Mouse (Mus musculus) embryonic facial prominence, embryonic 10.5 days (tissue): ENCODE data around the gene Cdk1. TPM values are rescaled to one million over a fixed set of nuclear protein-coding genes. Genes with fewer than 3 reads are reported as not detected.
"Not testable (repeated sequence)": the region's sequence is repeated elsewhere in the genome, so short reads cannot be mapped to it uniquely, and the experiment has no call there.

ENCODE experiments used
- DNase-seq: peaks from one replicate; pipeline ENCODE4 v3.0.0-alpha.2; 2017; ENCODE audit warnings: low spot score
- H3K27ac ChIP-seq: fragments of 300-500 bp; sonication (generic); replicated peaks from 2 replicates; pipeline ENCODE4 v1.5.1; 2016; ENCODE audit warnings: mild to moderate bottlenecking
- H3K27me3 ChIP-seq: fragments of 300-500 bp; sonication (generic); replicated peaks from 2 replicates; pipeline ENCODE4 v1.6.1; 2016; ENCODE audit warnings: low read depth, mild to moderate bottlenecking; ENCODE audit not compliant: poor library complexity, severe bottlenecking
- H3K36me3 ChIP-seq: fragments of 300-500 bp; sonication (generic); replicated peaks from 2 replicates; pipeline ENCODE4 v1.6.1; 2016; ENCODE audit warnings: mild to moderate bottlenecking, moderate library complexity
- H3K4me1 ChIP-seq: fragments of 300-500 bp; sonication (generic); 2 replicates; pipeline ENCODE4 v1.6.1; 2016
- H3K4me3 ChIP-seq: fragments of 300-500 bp; sonication (generic); 2 replicates; pipeline ENCODE4 v1.5.1; 2016; ENCODE audit warnings: mild to moderate bottlenecking, moderate library complexity
- H3K9me3 ChIP-seq: fragments of 300-500 bp; sonication (generic); 2 replicates; pipeline ENCODE4 v1.6.1; 2016; ENCODE audit warnings: mild to moderate bottlenecking
- WGBS: fragments of 180-500 bp; shearing (Covaris S2); methylation state at CpG from one replicate; pipeline ENCODE4 v1.1.7; 2016; 5-methylcytosine and 5-hydroxymethylcytosine counted together
- polyA plus RNA-seq: library from polyadenylated mRNA; unstranded; fragments of >200 nt; fragmentation: Nextera tagmentation; extraction: Ambion mirVana; gene quantifications from 2 replicates; pipeline ENCODE4 v1.2.1, GENCODE M21; 2016

Gene Cdk1
- polyA plus RNA-seq, 1 experiment from 2014 or later, result 534 TPM

DNA sequence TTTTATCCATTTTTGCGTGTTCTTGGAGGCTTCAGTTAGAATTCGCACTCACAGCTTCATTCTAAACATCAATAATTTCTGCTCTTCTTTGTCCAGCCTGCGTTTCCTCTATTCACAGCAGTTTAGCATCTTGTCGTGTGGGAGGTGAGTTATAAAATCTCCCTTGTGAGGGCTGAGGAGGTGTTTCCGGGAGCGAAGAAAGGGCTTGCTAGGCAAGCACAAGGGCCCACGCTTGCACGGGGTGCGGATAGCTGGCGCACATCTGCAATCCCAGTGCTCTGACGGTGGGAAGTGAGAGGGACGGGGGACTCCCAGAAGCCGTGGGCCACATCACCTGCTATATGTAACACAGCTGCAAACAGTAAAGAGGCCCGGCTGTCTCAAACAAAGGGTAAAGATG is 19.3 kb upstream of the Cdk1 start:
- 89% methylated on average over 14 of the region's 14 CpGs for WGBS
- no peak for DNase-seq
- H3K4me3 ChIP-seq, result no peak overlapping the region
- no peak overlapping the region for H3K27ac ChIP-seq
- no peaks in the 10 kb centered on the region for H3K36me3 ChIP-seq
- no peaks in the 10 kb centered on the region for H3K9me3 ChIP-seq
- H3K4me1 ChIP-seq, result peaks cover 5% of the 10 kb centered on the region; the same call in 1 of the 2 replicates
- H3K27me3 ChIP-seq, result no peaks in the 10 kb centered on the region

- Histone ChIP-seq H3K27ac (no peak overlapping the region), H3K4me1 (peaks cover 5% of the 10 kb centered on the region; the same call in 1 of the 2 replicates), H3K4me3 (no peak overlapping the region), H3K9me3 (no peaks in the 10 kb centered on the region), H3K36me3 (no peaks in the 10 kb centered on the region), H3K27me3 (no peaks in the 10 kb centered on the region)
- WGBS, result 17% methylated on average over 10 of the region's 10 CpGs
- peak; percentile 74 for DNase-seq
Observed at GRCm38 (mm10) chr10:69371441-69371840, 18.7 kb upstream of the Cdk1 start.

GRCm38 (mm10) chr10:69369321-69369720 is 16.6 kb upstream of the Cdk1 start:
- Histone ChIP-seq H3K4me3 (no peak overlapping the region), H3K36me3 (no peaks in the 10 kb centered on the region), H3K27ac (no peak overlapping the region), H3K4me1 (peaks cover 5% of the 10 kb centered on the region; the same call in 1 of the 2 replicates), H3K27me3 (no peaks in the 10 kb centered on the region), H3K9me3 (no peaks in the 10 kb centered on the region)
- WGBS, result 85% methylated on average over 6 of the region's 6 CpGs
- DNase-seq, result no peak

DNA sequence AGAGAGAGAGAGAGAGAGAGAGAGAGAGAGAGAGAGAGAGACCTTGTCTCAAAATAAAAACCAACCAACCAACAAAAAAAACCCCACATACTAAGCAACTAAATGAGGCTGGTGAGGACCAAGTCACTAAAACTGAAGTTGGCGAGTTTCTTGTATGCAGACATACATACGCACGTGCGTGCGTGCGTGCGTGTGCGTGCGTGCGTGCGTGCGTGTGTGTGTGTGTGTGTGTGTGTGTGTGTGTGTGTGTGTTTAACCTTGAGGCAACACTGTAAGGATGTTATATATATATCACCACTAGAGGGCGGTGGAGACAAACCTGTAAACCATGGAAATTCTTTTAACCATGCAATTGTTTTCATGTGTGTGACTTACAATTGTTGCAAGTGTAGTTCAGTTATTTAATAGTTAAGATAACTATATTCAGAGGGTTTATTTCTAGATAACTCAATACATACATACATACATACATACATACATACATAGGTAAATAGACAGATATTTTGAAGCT is 14.2 kb upstream of the Cdk1 start:
- DNase-seq, result no peak
- H3K4me3 ChIP-seq, result no peak overlapping the region
- H3K27ac ChIP-seq, result no peak overlapping the region
- H3K27me3 ChIP-seq, result no peaks in the 10 kb centered on the region
- H3K9me3 ChIP-seq, result no peaks in the 10 kb centered on the region
- WGBS, result 82% methylated on average over 13 of the region's 13 CpGs
- H3K4me1 ChIP-seq, result peaks cover 5% of the 10 kb centered on the region; the same call in 1 of the 2 replicates
- no peaks in the 10 kb centered on the region for H3K36me3 ChIP-seq

GRCm38 (mm10) chr10:69366208-69366607 is 13.5 kb upstream of the Cdk1 start:
- H3K27me3 ChIP-seq, result no peaks in the 10 kb centered on the region
- H3K4me1 ChIP-seq, result peaks cover 5% of the 10 kb centered on the region; the same call in 1 of the 2 replicates
- H3K36me3 ChIP-seq, result no peaks in the 10 kb centered on the region
- 84% methylated on average over 11 of the region's 11 CpGs for WGBS
- H3K27ac ChIP-seq, result no peak overlapping the region
- no peak overlapping the region for H3K4me3 ChIP-seq
- no peaks in the 10 kb centered on the region for H3K9me3 ChIP-seq
- no peak for DNase-seq

- peaks cover 7% of the 10 kb centered on the region; the same call in 1 of the 2 replicates for H3K9me3 ChIP-seq
- H3K27ac ChIP-seq, result no peak overlapping the region
- WGBS, result 78% methylated on average over 1 of the region's 1 CpGs
- H3K36me3 ChIP-seq, result no peaks in the 10 kb centered on the region
- no peak for DNase-seq
- H3K27me3 ChIP-seq, result no peaks in the 10 kb centered on the region
- H3K4me3 ChIP-seq, result no peak overlapping the region
- no peaks in the 10 kb centered on the region for H3K4me1 ChIP-seq
Observed at GRCm38 (mm10) chr10:69359666-69360065, 6.9 kb upstream of the Cdk1 start.

DNA sequence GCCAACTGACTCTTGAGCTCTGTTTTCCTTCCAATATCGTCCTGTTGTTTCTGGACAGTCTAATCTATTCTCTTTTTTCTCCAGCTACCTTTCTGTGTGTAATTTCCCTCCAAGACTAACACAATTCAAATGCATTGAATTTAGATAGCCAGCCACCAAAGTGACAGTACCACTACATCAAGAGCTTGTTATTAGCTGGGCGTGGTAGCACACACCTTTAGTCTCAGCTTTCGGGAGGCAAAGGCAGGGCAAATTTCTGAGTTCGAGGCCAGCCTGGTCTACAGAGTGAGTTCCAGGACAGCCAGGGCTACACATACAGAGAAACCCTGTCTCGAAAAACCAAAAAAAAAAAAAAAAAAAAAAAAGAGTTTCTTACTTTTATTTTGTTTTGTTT is 345 bp upstream of the Cdk1 start:
- Histone ChIP-seq H3K4me3 (peak overlapping the region; percentile 92), H3K4me1 (peaks cover 36% of the 10 kb centered on the region), H3K36me3 (peaks cover 32% of the 10 kb centered on the region), H3K27ac (peak overlapping the region; percentile 99)
- not testable (repeated sequence) for DNase-seq, H3K27me3 ChIP-seq, H3K9me3 ChIP-seq
- 44% methylated on average over 5 of the region's 5 CpGs for WGBS

GRCm38 (mm10) chr10:69351842-69352211 is 911 bp downstream of the Cdk1 start:
- DNase-seq, result peak; percentile 33
- Histone ChIP-seq H3K36me3 (peaks cover 45% of the 10 kb centered on the region), H3K4me1 (peaks cover 42% of the 10 kb centered on the region), H3K27ac (peak overlapping the region; percentile 99), H3K9me3 (no peaks in the 10 kb centered on the region), H3K4me3 (peak overlapping the region; percentile 92), H3K27me3 (no peaks in the 10 kb centered on the region)
- under 1% methylated on average over 11 of the region's 11 CpGs for WGBS

DNA sequence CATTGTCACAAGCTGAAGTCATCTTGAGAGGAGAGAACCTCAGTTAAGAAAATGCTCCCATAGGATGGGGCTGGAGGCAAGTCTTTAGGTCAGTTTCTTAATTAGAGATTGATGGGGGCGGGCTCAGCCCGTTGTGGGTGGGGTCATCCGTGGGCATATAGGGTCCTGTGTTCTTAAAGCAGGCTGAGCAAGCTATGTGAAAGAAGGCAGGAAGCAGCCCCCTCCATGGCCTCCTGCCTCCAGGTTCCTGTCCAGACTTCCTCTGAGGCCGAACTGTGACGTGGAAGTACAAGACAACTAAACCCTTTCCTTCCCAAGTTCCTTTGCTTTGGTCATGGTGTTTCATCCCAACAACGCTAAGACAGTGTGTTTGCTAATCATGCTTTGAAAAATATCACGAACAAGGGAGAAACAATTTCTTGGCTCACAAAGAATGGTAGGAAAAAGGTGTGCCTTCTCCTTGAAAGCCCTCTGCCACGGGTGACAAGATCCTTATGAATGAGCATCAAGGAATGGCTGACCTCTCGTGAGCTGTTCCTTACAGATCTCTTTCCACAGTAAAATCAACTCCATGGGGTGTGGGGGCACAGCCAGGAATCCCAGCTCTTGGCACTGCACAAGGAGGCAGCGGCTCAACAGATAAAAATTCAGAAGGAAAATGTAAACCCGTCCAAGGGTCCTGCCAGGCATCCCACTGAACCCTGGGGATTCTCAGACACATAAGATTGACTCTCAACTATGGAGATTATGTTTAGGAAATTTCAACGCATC is 1.5 kb downstream of the Cdk1 start:
- peak; percentile 51 for DNase-seq
- no peaks in the 10 kb centered on the region for H3K27me3 ChIP-seq
- 22% methylated on average over 12 of the region's 12 CpGs for WGBS
- H3K9me3 ChIP-seq, result no peaks in the 10 kb centered on the region
- peaks cover 42% of the 10 kb centered on the region for H3K4me1 ChIP-seq
- peak overlapping the region; percentile 99 for H3K27ac ChIP-seq
- H3K36me3 ChIP-seq, result peaks cover 51% of the 10 kb centered on the region
- peak overlapping the region; percentile 92 for H3K4me3 ChIP-seq

DNA sequence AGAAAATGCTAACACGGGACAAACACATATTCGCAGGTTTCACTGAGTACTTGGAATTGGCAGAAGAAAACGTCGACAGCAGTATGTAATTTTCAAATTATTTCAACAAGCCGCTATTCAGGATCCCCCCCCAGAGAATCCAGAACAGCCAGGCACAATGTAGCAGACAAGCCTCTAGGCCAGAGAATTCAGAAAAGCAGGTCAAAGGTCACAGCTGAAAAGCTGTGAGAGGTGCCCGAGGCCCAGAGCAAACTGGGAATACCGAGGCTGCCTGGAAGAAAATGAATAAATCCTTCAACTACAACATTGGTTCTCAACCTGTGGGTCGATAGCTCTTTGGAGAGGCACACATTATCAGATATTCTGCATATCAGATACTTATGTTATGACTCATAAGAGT is 4.5 kb downstream of the Cdk1 start:
- Histone ChIP-seq H3K9me3 (no peaks in the 10 kb centered on the region), H3K27ac (no peak overlapping the region), H3K27me3 (no peaks in the 10 kb centered on the region), H3K4me1 (peaks cover 42% of the 10 kb centered on the region), H3K36me3 (peaks cover 81% of the 10 kb centered on the region), H3K4me3 (peak overlapping the region; percentile 31; the same call in 1 of the 2 replicates)
- WGBS, result 49% methylated on average over 8 of the region's 8 CpGs
- DNase-seq, result peak; percentile 30

DNA sequence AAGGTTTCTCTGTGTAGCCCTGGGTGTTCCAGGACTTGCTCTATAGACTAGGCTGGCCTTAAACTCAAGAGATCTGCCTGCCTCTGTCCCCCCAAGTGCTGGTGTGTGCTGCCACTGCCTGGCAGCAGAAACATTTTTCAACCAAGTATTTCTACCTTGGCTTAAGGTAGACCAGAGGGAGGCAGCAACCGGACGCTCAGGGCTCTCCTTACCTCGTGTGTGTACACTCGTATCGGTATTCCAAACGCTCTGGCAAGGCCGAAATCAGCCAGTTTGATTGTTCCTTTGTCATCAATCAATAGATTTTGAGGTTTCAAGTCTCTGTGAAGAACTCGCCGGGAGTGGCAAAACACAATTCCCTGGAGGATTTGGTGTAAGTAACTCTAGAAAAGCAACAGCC is 10.4 kb downstream of the Cdk1 start:
- no peak overlapping the region for H3K4me3 ChIP-seq
- 92% methylated on average over 9 of the region's 9 CpGs for WGBS
- no peak overlapping the region for H3K27ac ChIP-seq
- no peak for DNase-seq
- no peaks in the 10 kb centered on the region for H3K4me1 ChIP-seq
- H3K36me3 ChIP-seq, result peaks cover 100% of the 10 kb centered on the region
- no peaks in the 10 kb centered on the region for H3K9me3 ChIP-seq
- no peaks in the 10 kb centered on the region for H3K27me3 ChIP-seq

GRCm38 (mm10) chr10:69341570-69342227 is 11.0 kb downstream of the Cdk1 start:
- H3K27me3 ChIP-seq, result no peaks in the 10 kb centered on the region
- H3K27ac ChIP-seq, result no peak overlapping the region
- no peaks in the 10 kb centered on the region for H3K9me3 ChIP-seq
- no peak overlapping the region for H3K4me3 ChIP-seq
- H3K36me3 ChIP-seq, result peaks cover 100% of the 10 kb centered on the region
- DNase-seq, result no peak
- 84% methylated on average over 6 of the region's 6 CpGs for WGBS
- H3K4me1 ChIP-seq, result no peaks in the 10 kb centered on the region

DNA sequence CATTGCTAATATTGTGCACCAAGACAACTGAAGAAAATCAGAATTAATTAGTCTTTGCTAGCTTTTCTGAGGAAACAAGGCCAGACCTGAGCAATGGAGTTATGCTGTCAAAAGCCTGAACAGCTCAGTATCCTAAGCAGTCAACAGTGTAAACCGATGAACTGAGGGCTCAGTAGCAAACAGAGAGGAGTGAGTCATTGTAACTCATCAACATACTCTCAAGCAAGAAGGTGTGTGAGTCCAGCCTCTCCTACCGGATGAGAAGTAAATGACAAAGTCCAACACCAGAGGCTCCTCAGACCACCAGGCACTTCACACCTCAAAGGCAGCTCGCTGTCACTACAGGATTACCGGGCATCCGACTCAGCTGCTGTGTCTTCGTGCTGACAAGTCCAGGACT is 12.7 kb downstream of the Cdk1 start:
- Histone ChIP-seq H3K4me1 (no peaks in the 10 kb centered on the region), H3K27ac (no peak overlapping the region), H3K36me3 (peaks cover 100% of the 10 kb centered on the region), H3K27me3 (no peaks in the 10 kb centered on the region), H3K9me3 (no peaks in the 10 kb centered on the region), H3K4me3 (no peak overlapping the region)
- 92% methylated on average over 6 of the region's 6 CpGs for WGBS
- no peak for DNase-seq
